Mouse (Mus musculus) lung, adult 2 months (tissue): ENCODE measurements around the gene Hist1h3a.

ENCODE experiments used
- CTCF ChIP-seq: fragments of 200-500 bp; IDR thresholded peaks from 2 replicates; pipeline ENCODE4 v1.5.1; 2011; ENCODE audit warnings: mild to moderate bottlenecking, low read length, control low read depth; ENCODE audit not compliant: insufficient read depth
- POLR2A ChIP-seq: fragments of 200-500 bp; IDR thresholded peaks from 2 replicates; pipeline ENCODE4 v1.6.1; 2011; ENCODE audit warnings: low read depth, mild to moderate bottlenecking, control low read depth, low read length, borderline replicate concordance; ENCODE audit errors: extremely low read depth

- TF ChIP-seq POLR2A (peak; percentile 82), CTCF (no peak)
Measured at GRCm38 (mm10) chr13:23760972-23761864, 968 bp downstream of the Hist1h3a start, which contains the start of gene Hist1h4a.
